Mouse (Mus musculus): ENCODE results near the gene Tex37.

Tex37 gene

DNA sequence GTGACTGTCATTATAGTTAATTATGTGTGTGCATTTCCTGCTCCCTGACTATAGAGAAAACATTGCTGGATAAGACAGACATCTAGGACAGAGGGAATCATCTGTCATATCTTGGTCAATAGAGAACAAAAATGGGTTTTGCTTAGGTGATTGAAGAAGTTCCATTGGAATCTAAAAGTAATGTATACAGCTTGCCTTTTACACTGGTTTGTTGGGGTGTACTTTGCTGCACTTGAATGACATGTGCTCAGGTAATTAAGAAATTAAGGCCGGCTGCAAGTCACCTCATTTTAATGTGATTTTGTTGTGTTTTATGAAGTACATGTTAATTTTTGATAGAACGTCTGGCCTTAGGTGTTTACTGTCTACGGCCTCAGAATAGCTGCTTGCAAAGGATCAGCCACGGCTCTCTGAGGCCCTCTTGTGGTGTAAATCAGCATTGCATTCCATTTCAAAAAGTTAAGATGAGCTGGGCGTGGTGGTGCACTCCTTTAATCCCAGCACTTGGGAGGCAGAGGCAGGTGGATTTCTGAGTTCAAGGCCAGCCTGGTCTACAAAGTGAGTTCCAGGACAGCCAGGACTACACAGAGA lies 37.9 kb downstream of the Tex37 start:
- peak; percentile 86 for DNase-seq

DNA sequence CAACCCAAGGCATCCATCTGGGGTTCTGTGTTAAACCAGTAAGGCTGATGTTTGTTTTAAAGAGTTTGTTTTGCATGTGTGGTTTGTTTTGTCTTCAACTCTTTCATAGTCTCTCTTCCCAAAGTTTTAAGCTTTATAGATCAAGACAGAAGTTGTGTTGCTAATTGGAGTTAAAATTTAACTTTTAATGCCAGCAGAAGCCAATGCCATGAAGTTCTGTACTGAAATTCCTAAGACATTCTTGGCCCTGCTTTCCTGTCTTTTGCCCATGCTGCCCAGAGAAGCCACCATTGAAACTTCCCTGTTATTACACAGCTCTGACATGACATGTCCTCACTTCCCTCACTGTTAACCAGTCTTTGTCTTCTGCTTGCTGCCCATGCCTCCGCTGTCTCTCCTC lies 43.7 kb downstream of the Tex37 start:
- DNase-seq: no peak

DNA sequence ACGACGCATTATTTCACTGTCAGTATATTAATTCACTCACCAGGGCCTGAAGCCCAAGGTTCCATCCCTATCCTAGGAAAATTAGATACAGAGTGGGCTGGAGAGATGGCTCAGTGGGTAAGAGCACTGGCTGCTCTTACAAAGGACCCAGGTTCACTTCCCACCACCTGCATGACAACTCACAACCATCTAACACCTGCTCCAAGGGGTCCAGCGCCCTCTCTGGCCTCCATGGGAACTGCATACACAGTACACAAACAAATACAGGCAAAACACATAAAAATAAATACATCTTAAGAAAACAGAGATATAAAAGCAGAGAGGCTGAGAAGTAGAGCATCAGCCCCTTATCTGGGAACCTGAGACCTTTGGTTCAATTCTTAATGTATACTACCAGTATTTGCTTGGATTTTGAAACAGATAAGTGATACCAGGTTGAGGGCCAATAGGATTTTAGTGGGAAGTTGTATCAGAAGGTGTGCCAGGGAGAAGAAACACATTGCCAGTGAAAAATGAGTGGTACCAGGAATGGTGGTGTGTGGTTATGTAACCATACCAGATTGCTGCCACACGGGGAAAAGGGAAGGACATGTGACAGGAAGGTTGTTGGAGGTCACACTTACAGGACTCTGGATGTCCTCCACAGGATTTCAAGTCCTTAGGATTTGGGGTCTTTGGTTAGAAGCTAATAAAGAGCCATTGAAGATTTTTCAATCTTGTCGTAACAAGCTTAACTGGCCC lies 44.5 kb downstream of the Tex37 start:
- DNase-seq: no peak

DNA sequence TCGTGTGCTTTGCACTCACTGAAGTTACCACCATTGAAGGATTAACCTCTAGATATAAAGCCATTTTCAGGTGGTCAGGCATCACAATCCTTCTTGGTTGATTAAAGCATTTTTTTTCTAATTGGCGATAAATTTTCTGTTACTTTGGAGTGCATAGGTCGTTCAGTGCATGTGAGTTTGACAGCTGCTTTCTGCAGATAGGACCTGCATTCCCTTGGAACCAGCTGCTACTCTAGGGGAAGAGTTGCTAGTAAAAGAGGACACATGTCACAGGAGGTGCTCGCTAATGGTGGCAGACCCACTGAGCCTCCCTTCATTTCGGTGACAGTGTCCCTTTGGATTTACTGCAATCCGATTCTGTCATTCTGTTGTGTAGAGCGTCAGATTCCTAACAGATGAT lies 46.2 kb downstream of the Tex37 start:
- no peak for DNase-seq

DNA sequence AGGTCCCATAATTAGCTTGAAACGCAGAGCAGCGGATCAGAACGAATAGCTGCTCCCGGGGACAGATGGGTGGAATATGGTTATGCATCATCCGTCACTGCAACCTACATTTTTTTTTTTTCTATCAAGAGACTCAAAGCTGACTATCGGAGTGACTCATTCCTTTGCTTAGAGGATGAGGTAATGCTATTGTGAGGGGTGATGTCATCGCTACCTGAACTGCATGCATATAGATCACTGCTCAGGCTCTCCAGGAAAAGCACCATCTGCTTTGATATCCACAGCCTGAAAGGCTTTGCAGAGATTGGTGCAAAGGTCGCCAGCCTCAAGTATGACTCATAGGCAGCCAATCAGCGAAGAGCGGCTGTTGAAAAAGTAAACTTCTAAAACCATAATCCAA lies 46.6 kb downstream of the Tex37 start:
- DNase-seq: no peak

DNA sequence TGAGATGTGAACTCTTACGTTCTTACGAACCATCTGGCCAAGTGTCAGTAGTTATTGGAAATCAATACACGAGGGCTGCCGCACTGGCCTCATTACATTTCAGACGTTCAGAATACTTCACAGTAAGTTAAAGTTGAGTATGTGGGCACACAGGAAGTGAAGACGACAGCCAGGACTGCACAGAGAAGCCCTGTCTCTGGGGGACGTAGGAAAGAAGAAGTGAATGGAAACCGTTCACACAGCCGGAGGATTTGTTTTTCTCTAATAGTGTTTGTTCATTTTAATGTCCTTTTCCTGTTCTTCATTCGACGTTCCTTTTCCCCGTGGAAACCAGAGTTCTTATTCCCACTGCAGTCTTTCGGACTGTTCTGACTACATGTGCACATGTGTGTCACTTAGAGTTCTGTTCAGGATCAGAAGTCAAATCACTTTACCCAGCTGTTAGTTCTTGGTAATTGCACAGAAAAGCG lies 47.2 kb downstream of the Tex37 start:
- no peak for DNase-seq

DNA sequence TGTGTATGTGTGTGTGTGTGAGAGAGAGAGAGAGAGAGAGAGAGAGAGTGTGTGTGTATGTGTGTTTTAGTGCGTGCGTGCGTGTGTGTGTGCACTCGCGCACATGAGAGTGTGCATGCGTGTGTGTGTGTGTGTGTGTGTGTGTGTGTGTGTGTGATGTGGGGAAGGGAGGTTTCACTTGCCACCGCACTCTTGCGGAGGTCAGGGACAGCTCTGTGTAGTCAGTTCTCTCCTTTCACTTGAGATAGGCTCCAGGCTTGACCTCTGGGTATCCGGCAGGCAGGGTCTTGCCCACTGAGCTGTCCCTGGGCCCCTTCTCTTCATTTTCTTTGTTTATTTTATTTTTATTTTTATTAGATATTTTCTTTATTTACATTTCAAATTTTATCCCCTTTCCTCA lies 51.4 kb downstream of the Tex37 start:
- DNase-seq: no peak

DNA sequence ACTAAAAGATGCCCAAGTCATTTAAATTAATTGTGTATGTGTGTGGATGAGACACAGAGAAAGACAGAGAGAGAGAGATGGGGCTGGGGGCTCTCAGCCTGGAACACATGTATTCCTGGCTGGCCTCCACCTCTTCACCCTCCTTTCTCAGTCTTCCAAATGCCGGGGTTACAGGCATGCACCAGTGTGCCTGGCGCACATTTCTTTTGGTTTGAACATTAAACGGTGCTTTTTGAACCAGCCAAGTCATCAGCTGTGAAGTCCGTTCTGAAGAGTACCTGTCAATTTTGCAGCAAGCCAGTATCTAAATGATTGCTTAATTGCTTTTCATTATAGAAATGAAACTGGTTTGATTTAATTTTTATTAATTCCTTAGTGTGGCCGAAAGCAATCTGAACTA lies 52.0 kb downstream of the Tex37 start:
- peak; percentile 57 for DNase-seq

DNA sequence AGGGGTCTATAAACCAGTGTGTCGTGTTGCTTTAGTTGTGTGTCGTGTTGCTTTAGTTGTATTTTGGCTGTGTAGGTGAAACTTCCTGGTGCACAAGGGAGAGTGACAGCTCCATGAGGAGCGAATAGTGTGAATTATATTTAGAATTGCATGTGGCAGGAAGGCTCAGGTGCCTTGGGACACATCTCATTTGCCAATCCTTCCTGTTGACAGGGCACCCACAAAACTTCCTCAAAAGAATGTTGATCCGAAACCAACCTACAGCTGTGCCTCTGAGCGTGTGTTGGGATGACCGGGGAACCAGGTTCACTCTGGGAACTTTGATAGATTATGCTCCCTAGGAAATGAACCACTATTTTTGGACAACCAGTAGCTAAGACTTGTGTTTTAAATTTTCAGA lies 54.4 kb downstream of the Tex37 start:
- DNase-seq: no peak
